Mouse (Mus musculus): ENCODE measurements at regions not wholly inside any gene's neighbourhood (a gene's known extent, or its start where the extent isn't known, plus 50 kb on each side); places are given as distances from the start of the nearest gene placed in this dataset.

DNA sequence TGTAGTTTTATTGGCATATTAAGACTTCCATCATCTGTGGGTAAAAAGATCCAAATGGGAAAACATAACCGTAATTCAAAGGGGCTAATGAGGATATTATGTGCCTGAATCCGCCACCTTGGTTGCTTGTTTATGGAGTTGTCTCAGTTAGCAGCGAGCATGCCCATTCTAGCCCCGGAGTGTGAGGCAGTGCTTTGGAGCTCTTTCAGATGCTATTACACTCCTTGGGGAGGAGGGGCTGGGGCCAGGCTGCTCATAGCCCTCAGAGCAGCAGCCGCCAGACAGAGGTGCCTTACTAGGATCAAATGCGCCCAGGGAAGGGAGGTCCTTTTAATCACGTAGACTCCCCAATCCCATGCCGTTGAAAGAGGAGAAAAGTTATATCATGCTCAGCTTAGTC is 60.9 kb upstream of the Msx2 start:
- TF ChIP-seq E2F4 (IDR thresholded peaks at IDR 0.05; ENCODE audit: insufficient read depth) (no peak), MYOG (IDR thresholded peaks at IDR 0.05; ENCODE audit: control insufficient read depth in 1 of 3, insufficient read depth in 1 of 3, insufficient read length in 2 of 3, low read depth in 2 of 3) (no peak), POLR2A (IDR thresholded peaks at IDR 0.05; ENCODE audit: insufficient read length, low read depth) (no peak), USF1 (IDR thresholded peaks at IDR 0.05; ENCODE audit: low read depth) (no peak), CEBPB (IDR thresholded peaks at IDR 0.05; ENCODE audit: insufficient read depth, poor library complexity, severe bottlenecking) (no peak)

All from myocyte (in vitro differentiated cells).